Mouse (Mus musculus): Measurements from ENCODE around the gene Tbx20. TPM values are rescaled to one million over a fixed set of nuclear protein-coding genes. Genes with fewer than 3 reads are reported as not detected.

The Tbx20 gene
- polyA plus RNA-seq, 1 experiment from 2014 or later: not detected

DNA sequence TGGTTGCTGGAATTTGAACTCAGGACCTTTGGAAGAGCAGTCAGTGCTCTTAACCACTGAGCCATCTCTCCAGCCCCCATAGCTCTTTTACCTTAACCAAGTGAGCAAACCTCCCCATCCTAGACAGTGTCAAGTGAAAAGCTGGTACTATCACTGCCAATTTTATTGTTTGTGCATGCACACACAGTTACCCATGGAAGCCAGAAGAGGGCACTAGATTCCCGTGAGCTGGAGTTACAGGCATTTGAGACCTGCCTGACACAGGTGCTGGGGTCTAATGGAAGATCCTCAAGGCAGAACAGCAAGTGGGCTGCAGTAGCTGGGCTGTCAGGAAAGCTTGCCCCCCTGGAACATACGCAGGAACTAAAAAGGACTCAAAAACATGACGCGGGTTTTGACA is 13.6 kb downstream of the Tbx20 start:
- 35% methylated on average over 4 of the region's 4 CpGs for WGBS
- Histone ChIP-seq H3K9me3 (no peaks in the 10 kb centered on the region), H3K9ac (no peak overlapping the region), H3K27me3 (peaks cover 18% of the 10 kb centered on the region), H3K36me3 (no peaks in the 10 kb centered on the region), H3K4me1 (no peaks in the 10 kb centered on the region), H3K4me3 (no peak overlapping the region), H3K27ac (no peak overlapping the region), H3K4me2 (replicated peaks) (no peak overlapping the region)
- no peak for ATAC-seq (ENCODE audit: low FRiP score, low read depth)

DNA sequence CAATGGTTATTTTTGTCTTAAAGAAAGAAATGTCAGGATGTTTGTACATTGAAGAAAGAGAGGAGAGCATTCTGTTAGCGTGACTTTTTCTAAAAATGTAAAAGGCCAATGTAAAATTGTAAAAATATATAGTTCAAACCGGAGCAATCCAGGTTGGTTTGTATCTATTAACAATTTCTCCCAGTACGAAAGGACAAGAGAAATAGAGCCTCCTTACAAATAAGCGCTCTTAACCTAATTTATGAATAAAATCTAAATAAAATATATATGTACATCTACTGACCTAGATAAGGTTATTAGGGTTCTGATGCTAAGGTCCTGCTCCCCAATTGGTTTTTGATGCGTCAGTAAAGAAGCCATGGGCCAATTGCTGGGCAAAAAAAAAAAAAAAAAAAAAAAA is 29.1 kb downstream of the Tbx20 start:
- Histone ChIP-seq H3K4me2 (replicated peaks) (no peak overlapping the region), H3K4me3 (no peak overlapping the region), H3K27ac (no peak overlapping the region), H3K4me1 (no peaks in the 10 kb centered on the region), H3K36me3 (no peaks in the 10 kb centered on the region), H3K9me3 (no peaks in the 10 kb centered on the region), H3K9ac (no peak overlapping the region), H3K27me3 (no peaks in the 10 kb centered on the region)
- no peak for ATAC-seq (ENCODE audit: low FRiP score, low read depth)
- 85% methylated on average over 5 of the region's 5 CpGs for WGBS

GRCm38 (mm10) chr9:24701246-24701645 is 72.9 kb downstream of the Tbx20 start:
- no peak for ATAC-seq (ENCODE audit: low FRiP score, low read depth)
- H3K9me3 ChIP-seq: peaks cover 4% of the 10 kb centered on the region; the same call in 1 of the 2 replicates

GRCm38 (mm10) chr9:24696405-24696778 is 77.7 kb downstream of the Tbx20 start:
- no peaks in the 10 kb centered on the region for H3K36me3 ChIP-seq
- no peak for ATAC-seq (ENCODE audit: low FRiP score, low read depth)
- peak overlapping the region; percentile 49 for H3K4me3 ChIP-seq
- H3K27ac ChIP-seq: no peak overlapping the region
- peaks cover 4% of the 10 kb centered on the region; the same call in 1 of the 2 replicates for H3K9me3 ChIP-seq
- peaks cover 31% of the 10 kb centered on the region for H3K27me3 ChIP-seq
- peak overlapping the region; percentile 89 for H3K4me2 ChIP-seq (replicated peaks)
- WGBS: 21% methylated on average over 9 of the region's 9 CpGs
- peaks cover 4% of the 10 kb centered on the region; the same call in 1 of the 2 replicates for H3K4me1 ChIP-seq
- H3K9ac ChIP-seq: peak overlapping the region; percentile 61

More at GRCm38 (mm10) chr9:24701246-24701645, 72.9 kb downstream of the Tbx20 start:
- Histone ChIP-seq H3K27ac (no peak overlapping the region), H3K36me3 (no peaks in the 10 kb centered on the region), H3K4me3 (no peak overlapping the region), H3K9ac (no peak overlapping the region), H3K27me3 (peaks cover 12% of the 10 kb centered on the region), H3K4me2 (replicated peaks) (no peak overlapping the region), H3K4me1 (no peaks in the 10 kb centered on the region)

- under 1% methylated on average over 45 of the region's 45 CpGs for WGBS
- H3K27me3 ChIP-seq: peaks cover 31% of the 10 kb centered on the region
- H3K27ac ChIP-seq: no peak within 1 kb of the TSS
- peak within 1 kb of the TSS; percentile 49 for H3K4me3 ChIP-seq
- ATAC-seq (ENCODE audit: low FRiP score, low read depth): peak; percentile 72
- H3K9me3 ChIP-seq: peaks cover 4% of the 10 kb centered on the region; the same call in 1 of the 2 replicates
- H3K4me1 ChIP-seq: peaks cover 4% of the 10 kb centered on the region; the same call in 1 of the 2 replicates
- no peaks in the 10 kb centered on the region for H3K36me3 ChIP-seq
- H3K9ac ChIP-seq: peak within 1 kb of the TSS; percentile 61
- peak within 1 kb of the TSS; percentile 89 for H3K4me2 ChIP-seq (replicated peaks)
Measured at GRCm38 (mm10) chr9:24695700-24696404, 78.3 kb downstream of the Tbx20 start, which contains the start of gene Dpy19l2. Dpy19l2 (minus strand) TSS chr9:24696293.

Other genes starting within 250 kb of the Tbx20 start
- not detected in 2 replicates for gene Cypt4, start 149.1 kb downstream of the Tbx20 start, polyA plus RNA-seq (2015; fragmentation: Nextera tagmentation; extraction: Ambion mirVana)
- gene Dpy19l2, start 78.0 kb downstream of the Tbx20 start, polyA plus RNA-seq (2015; fragmentation: Nextera tagmentation; extraction: Ambion mirVana): 0.29 and 0.32 TPM in 2 replicates

Measured in limb, embryonic 13.5 days (tissue).